Mouse (Mus musculus): ENCODE measurements around the gene Sacs.

DNA sequence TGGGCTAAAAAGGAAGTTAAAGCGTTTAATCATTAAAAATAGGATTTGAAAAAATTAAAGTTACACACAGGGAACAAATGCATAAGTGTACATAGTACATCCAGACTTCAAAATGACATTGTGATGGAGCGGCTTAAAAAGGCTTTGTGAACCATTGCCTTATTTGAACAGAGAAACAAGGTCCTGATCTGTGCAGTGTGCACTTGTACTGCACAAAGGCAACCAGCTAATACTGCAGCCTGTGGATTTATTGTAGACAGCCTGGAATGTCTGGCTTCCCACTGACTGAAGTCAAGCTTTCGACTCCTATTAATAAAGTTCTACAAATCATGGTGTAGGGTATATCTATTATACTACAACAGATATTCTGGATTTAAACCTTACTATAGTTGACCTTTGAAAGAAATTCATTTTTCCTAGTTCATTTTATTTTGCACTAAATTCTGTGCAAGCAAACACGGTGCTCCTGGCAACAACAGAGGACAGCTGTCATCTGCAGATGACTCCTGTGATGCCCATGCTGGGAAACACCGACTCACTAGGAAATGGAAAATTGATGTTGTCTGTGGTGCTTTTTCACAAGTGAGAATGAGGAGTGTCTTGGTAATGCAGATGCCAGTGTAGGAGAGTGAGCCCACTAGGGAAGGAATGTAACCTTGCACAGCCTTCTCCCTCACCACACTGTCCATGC is 86.3 kb downstream of the Sacs start:
- TF ChIP-seq CTCF (IDR thresholded peaks at IDR 0.05), result no peak
- TF ChIP-seq EP300 (IDR thresholded peaks at IDR 0.05), result no peak
